Mouse (Mus musculus) kidney, adult 2 months (tissue): ENCODE data around the gene Sdk1. TPM values are rescaled to one million over a fixed set of nuclear protein-coding genes. Genes with fewer than 3 reads are reported as not detected.
A peak's percentile ranks its signal among the peaks of the same experiment; 100 is the strongest.

ENCODE experiments used
- DNase-seq: peaks from one replicate; pipeline ENCODE4 v3.0.0; 2021
- H3K27ac ChIP-seq: fragments of 200-500 bp; 2 replicates; pipeline ENCODE4 v1.5.1; 2012; ENCODE audit warnings: low read depth, low read length, control low read depth, inconsistent platforms; ENCODE audit not compliant: insufficient read depth
- H3K27me3 ChIP-seq: fragments of 200-500 bp; replicated peaks from 2 replicates; pipeline ENCODE4 v1.6.1; 2012; ENCODE audit warnings: mild to moderate bottlenecking, moderate library complexity, low read length, inconsistent platforms; ENCODE audit not compliant: control insufficient read depth, insufficient read depth
- H3K36me3 ChIP-seq: fragments of 200-500 bp; 2 replicates; pipeline ENCODE4 v1.6.1; 2012; ENCODE audit warnings: mild to moderate bottlenecking, moderate library complexity, low read length, inconsistent platforms; ENCODE audit not compliant: control insufficient read depth, insufficient read depth
- H3K4me1 ChIP-seq: fragments of 200-500 bp; 2 replicates; pipeline ENCODE4 v1.6.1; 2011; ENCODE audit warnings: low read length; ENCODE audit not compliant: control insufficient read depth, insufficient read depth
- H3K4me3 ChIP-seq: fragments of 200-500 bp; 2 replicates; pipeline ENCODE4 v1.5.1; 2011; ENCODE audit warnings: mild to moderate bottlenecking, low read depth, low read length, control low read depth; ENCODE audit not compliant: insufficient read depth
- CTCF ChIP-seq: fragments of 200-500 bp; conservative IDR thresholded peaks from 2 replicates; pipeline ENCODE4 v1.5.1; 2011; ENCODE audit warnings: low read depth, mild to moderate bottlenecking, control low read depth, low read length, moderate library complexity, mixed read lengths; ENCODE audit not compliant: insufficient read depth, insufficient read length
- POLR2A ChIP-seq: fragments of 200-500 bp; IDR thresholded peaks from one replicate; pipeline ENCODE4 v1.6.1; 2011; ENCODE audit warnings: low read depth, low read length, control low read depth
- WGBS: fragments of 180-500 bp; shearing (Covaris S2); methylation state at CpG from one replicate; pipeline ENCODE4 v1.1.7; 2018; 5-methylcytosine and 5-hydroxymethylcytosine counted together
- polyA plus RNA-seq: library from polyadenylated mRNA; depleted of rRNA; stranded (reverse); fragments of >200 nt; gene quantifications from 2 replicates; pipeline ENCODE4 v1.2.3, GENCODE M21; 2012

The Sdk1 gene
- polyA plus RNA-seq, 1 experiment: 0.63 TPM

GRCm38 (mm10) chr5:142041226-142041802 is 800.0 kb downstream of the Sdk1 start:
- Histone ChIP-seq H3K27ac (no peak overlapping the region), H3K4me1 (no peaks in the 10 kb centered on the region), H3K4me3 (no peak overlapping the region), H3K36me3 (no peaks in the 10 kb centered on the region), H3K27me3 (no peaks in the 10 kb centered on the region)
- TF ChIP-seq CTCF: no peak
- TF ChIP-seq POLR2A: no peak
- peak; percentile 18 for DNase-seq
- whole genome bisulfite sequencing: 27% methylated on average over 8 of the region's 8 CpGs

- WGBS: 85% methylated on average over 4 of the region's 4 CpGs
- Histone ChIP-seq H3K27ac (no peak overlapping the region), H3K4me1 (no peaks in the 10 kb centered on the region), H3K27me3 (no peaks in the 10 kb centered on the region), H3K36me3 (no peaks in the 10 kb centered on the region), H3K4me3 (no peak overlapping the region)
- TF ChIP-seq CTCF: no peak
- no peak for TF ChIP-seq POLR2A
- no peak for DNase-seq
Observed at GRCm38 (mm10) chr5:142061781-142062180, 820.5 kb downstream of the Sdk1 start.

GRCm38 (mm10) chr5:142071322-142071721 is 830.0 kb downstream of the Sdk1 start:
- H3K4me3 ChIP-seq: no peak overlapping the region
- no peaks in the 10 kb centered on the region for H3K27me3 ChIP-seq
- no peaks in the 10 kb centered on the region for H3K36me3 ChIP-seq
- H3K4me1 ChIP-seq: no peaks in the 10 kb centered on the region
- TF ChIP-seq POLR2A (no peak), CTCF (no peak)
- 99% methylated on average over 3 of the region's 3 CpGs for WGBS
- DNase-seq: no peak
- no peak overlapping the region for H3K27ac ChIP-seq

GRCm38 (mm10) chr5:142073901-142074300 is 832.6 kb downstream of the Sdk1 start:
- Histone ChIP-seq H3K4me1 (no peaks in the 10 kb centered on the region), H3K27ac (no peak overlapping the region), H3K4me3 (no peak overlapping the region), H3K36me3 (no peaks in the 10 kb centered on the region), H3K27me3 (no peaks in the 10 kb centered on the region)
- DNase-seq: no peak
- no peak for TF ChIP-seq CTCF
- TF ChIP-seq POLR2A: no peak
- 94% methylated on average over 3 of the region's 3 CpGs for WGBS

GRCm38 (mm10) chr5:142074561-142075500 is 833.5 kb downstream of the Sdk1 start:
- no peak overlapping the region for H3K27ac ChIP-seq
- no peaks in the 10 kb centered on the region for H3K27me3 ChIP-seq
- no peaks in the 10 kb centered on the region for H3K4me1 ChIP-seq
- peak; percentile 19 for DNase-seq
- TF ChIP-seq POLR2A (no peak), CTCF (no peak)
- WGBS: 61% methylated on average over 13 of the region's 13 CpGs
- H3K36me3 ChIP-seq: no peaks in the 10 kb centered on the region
- no peak overlapping the region for H3K4me3 ChIP-seq

DNA sequence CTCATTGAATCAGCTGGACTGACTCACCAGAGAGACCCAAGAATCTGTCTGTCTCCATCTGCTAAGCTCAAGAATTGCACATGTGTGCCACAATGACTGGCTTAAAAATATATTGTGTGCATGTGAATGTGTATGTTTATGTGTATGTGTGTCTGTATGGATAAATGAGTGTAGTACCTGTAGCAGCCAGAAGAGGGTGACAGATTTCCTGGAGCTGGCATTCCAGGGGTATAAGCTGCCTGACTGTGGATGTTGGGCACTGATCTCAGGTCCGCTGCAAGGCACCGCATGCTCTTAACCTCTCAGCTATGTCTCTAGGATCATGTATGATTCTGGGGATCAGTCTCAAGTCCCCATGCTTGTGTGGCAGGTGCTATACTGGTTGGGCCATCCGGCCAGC is 839.4 kb downstream of the Sdk1 start:
- Histone ChIP-seq H3K36me3 (no peaks in the 10 kb centered on the region), H3K4me1 (no peaks in the 10 kb centered on the region), H3K27ac (no peak overlapping the region), H3K4me3 (no peak overlapping the region), H3K27me3 (no peaks in the 10 kb centered on the region)
- no peak for DNase-seq
- 95% methylated on average over 3 of the region's 3 CpGs for WGBS
- TF ChIP-seq CTCF (0 out of 2 replicates have a peak, but pooled peaks have one; percentile 10), POLR2A (no peak)

GRCm38 (mm10) chr5:142081076-142081475 is 839.8 kb downstream of the Sdk1 start:
- H3K27ac ChIP-seq: no peak overlapping the region
- TF ChIP-seq CTCF (no peak), POLR2A (no peak)

More at GRCm38 (mm10) chr5:142081076-142081475, 839.8 kb downstream of the Sdk1 start:
- Histone ChIP-seq H3K4me1 (no peaks in the 10 kb centered on the region), H3K27me3 (no peaks in the 10 kb centered on the region), H3K36me3 (no peaks in the 10 kb centered on the region), H3K4me3 (no peak overlapping the region)
- WGBS: 94% methylated on average over 3 of the region's 3 CpGs
- no peak for DNase-seq
